Mouse (Mus musculus): ENCODE measurements around the gene Sesn3. TPM values are rescaled to one million over a fixed set of nuclear protein-coding genes. Genes with fewer than 3 reads are reported as not detected.
A peak's percentile ranks its signal among the peaks of the same experiment; 100 is the strongest.
"Not testable (repeated sequence)": the region's sequence is repeated elsewhere in the genome, so short reads cannot be mapped to it uniquely, and the experiment has no call there.

Sesn3 gene
- total RNA-seq, 4 experiments from 2014 or later, result 118 to 153 (median 137) TPM

DNA sequence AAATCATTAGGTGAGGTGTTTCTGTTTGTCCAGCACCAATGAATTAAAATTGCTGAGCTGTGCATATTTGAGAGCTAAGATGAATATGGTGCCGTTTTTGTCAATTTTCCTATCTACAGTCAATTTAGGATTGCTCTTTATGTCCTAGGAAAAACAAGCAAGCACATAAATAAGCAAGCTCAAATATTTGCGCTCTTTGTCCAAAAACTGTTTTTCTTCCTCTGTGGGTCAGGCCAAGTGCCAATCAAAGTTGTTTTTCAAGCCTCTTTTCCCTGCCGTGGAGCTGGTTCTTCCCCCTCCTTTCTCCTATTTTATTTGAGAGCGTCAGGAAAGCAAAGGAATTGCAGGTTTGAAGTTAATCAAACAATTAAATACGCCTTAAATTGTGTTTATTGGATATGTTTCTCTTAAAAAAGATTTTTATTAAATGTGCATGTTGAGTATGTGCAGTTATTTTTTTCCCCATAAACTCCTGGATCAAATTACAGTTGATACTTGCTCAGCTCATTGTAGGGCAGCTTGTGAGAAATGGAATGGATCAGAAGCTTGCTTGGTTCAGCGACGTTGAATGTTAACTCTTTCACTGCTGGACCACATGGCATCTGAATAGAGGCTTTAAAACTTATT is 2.6 kb downstream of the Sesn3 start:
- DNase-seq (ENCODE audit: low spot score in 2 of 2), result no peak

- DNase-seq (ENCODE audit: low spot score in 2 of 2), result no peak
These were observed 5.8 kb downstream of the Sesn3 start for GRCm38 (mm10) chr9:14280696-14281095.

- DNase-seq (ENCODE audit: low spot score in 2 of 2), result no peak
These were observed 10.2 kb downstream of the Sesn3 start for GRCm38 (mm10) chr9:14285036-14285435.

GRCm38 (mm10) chr9:14287234-14287633 is 12.4 kb downstream of the Sesn3 start:
- no peak for DNase-seq (ENCODE audit: low spot score in 2 of 2)

- DNase-seq (ENCODE audit: low spot score in 2 of 2), result no peak
These were observed 13.6 kb downstream of the Sesn3 start for GRCm38 (mm10) chr9:14288500-14288899.

DNA sequence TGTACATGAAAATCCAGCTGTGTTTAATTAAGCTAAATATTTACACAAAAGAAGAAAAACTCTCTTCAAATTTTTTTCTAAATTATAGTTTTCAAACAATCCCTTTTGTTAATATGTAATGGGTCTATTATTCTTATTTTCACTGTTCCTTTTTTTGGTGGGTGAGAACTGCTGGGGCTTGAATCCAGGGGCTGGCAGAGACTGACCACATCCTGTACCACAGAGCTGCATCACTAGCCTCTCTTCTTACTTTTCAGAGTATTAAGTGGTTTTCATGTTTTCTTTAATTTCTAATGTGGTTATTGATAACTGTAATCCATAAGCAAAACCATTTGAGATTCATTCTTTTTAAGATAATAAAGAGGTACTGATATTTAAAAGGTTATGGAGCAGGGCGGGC is 19.0 kb downstream of the Sesn3 start:
- no peak for DNase-seq (ENCODE audit: low spot score in 2 of 2)

DNA sequence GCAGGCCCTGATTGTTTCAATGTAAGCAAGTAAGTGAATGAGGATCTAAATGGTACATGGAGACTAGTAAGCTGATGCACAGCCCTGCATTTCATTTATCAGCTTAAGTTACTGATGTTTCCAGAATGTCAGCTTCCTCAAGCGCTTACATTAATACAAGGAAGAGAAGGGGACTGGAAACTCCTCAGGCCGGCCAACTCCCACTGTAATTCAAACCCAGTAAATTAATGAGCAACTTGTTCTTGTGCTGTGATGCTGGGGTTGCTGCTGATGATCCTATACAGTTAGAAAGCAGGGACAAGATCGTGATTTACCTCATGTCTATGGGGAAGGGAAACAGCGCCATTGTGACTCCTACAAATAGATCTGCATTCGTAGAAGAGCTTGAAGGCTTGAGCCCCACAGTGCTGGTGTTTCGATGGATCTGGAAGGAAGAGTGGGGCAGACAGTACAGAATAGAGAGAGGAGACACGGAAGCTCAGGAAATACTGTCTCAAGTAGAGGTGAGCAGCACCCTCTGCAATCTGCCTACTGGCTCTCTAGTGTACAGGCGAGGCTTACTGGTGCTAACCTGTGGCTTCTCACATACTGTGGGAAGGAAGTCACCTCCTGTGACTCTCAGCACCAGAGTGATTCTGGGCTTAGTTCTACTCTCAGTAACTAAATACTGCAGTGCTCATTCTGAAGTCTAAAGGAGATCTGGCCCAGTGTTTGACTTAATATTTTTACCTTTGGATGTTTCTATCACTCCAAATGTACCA is 21.0 kb downstream of the Sesn3 start:
- no peak for DNase-seq (ENCODE audit: low spot score in 2 of 2)

DNA sequence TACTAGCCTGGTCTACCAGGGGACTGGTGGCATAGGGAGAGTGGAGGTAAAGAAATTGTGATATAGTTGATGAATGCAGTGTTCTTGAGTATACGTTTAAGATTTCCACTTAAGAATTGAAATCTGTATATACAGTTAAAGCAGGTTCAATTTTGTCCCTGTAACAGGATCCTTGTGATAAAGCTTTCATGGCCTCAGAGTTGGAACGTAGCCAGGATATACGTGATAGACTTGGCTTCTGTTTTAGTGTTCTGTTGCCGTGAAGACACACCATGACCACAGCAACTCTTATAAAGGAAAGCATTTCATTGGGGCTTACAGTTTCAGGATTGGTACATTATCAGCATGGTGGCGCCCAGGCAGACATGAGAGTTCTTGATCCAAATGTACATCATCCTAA is 22.3 kb downstream of the Sesn3 start:
- DNase-seq (ENCODE audit: low spot score in 2 of 2), result no peak

DNA sequence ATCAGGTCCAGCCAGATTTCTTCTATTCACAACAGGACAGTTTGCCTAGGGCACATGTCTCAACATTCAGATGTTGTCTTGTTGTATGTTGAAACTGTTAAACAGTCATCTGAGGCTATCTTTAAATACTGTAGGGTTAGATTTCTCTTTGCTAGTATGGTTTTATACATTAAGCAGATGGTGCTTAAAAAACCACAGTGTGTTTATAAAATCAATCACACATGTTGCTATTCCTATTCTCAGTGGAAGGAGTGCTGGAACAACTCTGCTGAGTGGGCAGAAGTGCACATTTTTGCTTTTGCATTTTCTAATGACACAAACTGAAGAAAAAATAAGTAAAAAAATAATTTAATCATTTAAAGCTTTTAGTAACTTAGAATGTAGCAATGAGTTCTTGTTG is 25.0 kb downstream of the Sesn3 start:
- DNase-seq (ENCODE audit: low spot score in 2 of 2), result no peak

DNA sequence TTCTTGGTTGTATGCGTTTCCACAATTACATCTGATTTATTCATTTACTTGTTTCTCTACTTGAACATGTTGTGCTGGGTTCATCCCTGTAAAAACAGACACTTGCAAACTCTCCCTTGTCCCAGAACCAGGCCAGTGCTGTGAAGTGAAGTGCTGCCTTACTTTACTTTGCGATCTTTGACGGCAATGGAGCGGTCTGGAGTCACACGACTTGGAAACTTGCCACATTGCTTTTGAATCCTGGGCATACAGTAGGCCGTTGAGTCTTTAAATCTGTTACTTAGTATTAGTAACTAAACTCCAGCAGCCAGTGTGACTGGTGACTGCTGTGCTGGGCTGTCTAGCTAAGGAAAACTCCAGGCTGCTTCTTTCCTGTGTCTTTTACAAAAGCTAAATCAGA is 25.9 kb downstream of the Sesn3 start:
- DNase-seq (ENCODE audit: low spot score in 2 of 2), result no peak

- DNase-seq (ENCODE audit: low spot score in 2 of 2), result no peak
These were observed 29.5 kb downstream of the Sesn3 start for GRCm38 (mm10) chr9:14304262-14304968.

- DNase-seq (ENCODE audit: low spot score in 2 of 2), result no peak
These were observed 32.5 kb downstream of the Sesn3 start for GRCm38 (mm10) chr9:14307341-14307740.

DNA sequence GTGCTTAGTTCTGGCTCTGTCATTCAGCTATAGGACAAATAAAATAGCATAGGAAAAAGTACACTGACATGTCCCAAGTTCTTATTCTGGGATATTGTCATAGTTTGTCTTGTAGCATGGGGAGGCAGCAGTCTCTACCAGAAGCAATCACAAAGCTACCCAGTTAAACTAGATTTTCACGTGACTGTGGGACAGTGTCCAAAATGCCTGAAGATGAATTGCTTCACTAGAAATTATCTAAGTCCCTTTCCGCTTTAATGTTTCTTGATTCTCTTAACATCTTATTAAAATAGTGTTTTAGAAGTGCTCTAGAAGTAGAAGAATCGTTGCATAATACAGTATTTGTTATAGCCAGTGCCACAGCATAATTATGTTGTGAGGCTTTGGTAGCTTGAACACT is 39.1 kb downstream of the Sesn3 start:
- no peak for DNase-seq (ENCODE audit: low spot score in 2 of 2)

- DNase-seq (ENCODE audit: low spot score in 2 of 2), result no peak
These were observed 39.6 kb downstream of the Sesn3 start for GRCm38 (mm10) chr9:14314477-14314876.

- DNase-seq (ENCODE audit: low spot score in 2 of 2), result no peak
These were observed 41.8 kb downstream of the Sesn3 start for GRCm38 (mm10) chr9:14316618-14317017.

DNA sequence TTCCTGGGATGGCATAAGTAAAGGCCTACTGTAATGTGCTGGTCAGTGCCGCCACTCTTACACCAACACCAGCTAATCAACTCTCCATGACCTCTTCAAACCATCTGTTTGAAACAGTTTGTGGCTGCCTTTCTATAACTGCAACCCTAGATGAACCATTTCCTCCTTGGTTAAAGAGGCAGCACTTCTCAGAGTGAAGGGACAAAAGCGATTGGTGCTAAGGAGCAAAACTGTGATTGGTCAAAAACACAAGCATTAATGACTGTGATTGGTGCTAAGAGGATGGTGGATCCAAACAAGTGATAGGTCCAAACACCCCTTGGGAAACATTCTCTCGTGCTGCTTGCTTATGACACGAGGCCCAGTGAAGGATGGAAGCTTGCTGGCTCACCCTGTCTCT is 61.0 kb downstream of the Sesn3 start:
- DNase-seq (ENCODE audit: low spot score in 2 of 2), result no peak

- peak in 1 of 2 experiments; percentile 36 for DNase-seq (ENCODE audit: low spot score in 2 of 2)
These were observed 62.0 kb downstream of the Sesn3 start for GRCm38 (mm10) chr9:14336901-14337300.

DNA sequence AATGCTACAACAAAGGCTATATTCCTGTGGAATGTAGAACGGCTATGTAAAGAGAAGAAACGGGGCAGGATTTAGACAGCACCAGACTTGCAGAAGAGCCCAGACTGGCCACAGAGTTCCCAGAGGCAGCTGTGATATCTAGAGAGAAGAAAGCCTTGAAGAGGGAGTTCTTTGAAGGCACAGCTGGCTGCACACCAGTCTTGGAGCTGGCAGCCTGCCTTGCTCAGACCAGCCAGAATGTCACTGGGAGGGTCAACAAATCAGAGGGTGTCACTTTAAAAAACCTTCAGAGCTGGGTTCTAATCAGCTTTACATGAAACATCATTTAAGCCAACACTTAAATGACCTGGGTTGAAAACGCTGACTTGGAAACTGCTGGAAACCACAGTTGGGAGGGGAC is 63.8 kb downstream of the Sesn3 start:
- DNase-seq (ENCODE audit: low spot score in 2 of 2), result no peak

DNA sequence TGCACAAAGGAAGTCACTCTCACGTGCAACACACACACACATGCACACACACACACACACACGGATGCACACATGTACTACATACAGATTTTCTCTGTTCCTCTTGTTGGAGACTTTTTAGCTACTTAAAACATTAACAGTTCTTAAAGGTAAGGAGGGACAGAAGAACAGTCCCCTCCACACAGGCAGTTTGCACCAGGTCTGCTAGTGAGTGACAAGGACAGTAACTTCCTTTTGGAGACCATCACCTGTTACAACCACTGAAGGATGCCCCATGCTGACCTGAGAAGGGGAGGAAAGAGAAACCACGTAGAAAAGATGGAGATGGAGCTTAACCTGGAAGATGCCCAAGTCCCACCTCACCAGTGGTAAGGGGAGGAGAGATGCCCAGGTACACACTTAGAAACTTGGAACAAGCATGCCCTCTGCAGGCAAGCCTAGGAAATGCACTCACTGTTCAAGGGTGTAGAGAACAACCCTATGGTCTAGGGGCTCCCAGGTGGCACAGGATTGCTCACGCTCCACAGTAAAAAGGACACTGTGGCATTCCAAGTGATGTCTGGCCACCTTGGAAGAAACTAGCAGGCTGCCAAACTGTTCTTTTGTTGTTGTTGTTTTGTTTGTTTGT is 67.3 kb downstream of the Sesn3 start:
- peak; percentile 43 to 72 for DNase-seq (ENCODE audit: low spot score in 2 of 2)

GRCm38 (mm10) chr9:14345866-14346265 is 71.0 kb downstream of the Sesn3 start:
- DNase-seq (ENCODE audit: low spot score in 2 of 2), result not testable (repeated sequence)

DNA sequence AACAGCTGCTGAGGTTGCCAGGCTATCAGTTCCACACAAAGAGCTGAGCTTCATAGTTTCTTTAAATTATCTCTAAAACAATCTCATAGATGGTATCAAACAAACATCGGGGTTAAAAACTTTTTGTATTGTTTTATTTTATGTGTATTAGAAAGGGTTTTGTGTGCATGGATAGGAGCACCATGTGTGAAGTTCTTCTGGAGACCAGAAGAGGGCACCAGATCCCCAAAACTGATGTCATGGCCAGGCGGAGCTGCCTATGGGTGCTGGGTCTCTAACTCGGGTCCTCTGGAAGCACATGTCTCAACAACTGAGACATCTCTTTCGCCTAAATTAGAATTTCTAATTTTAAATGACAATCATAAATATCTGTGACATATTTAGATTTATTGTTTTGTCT is 73.5 kb downstream of the Sesn3 start:
- no peak for DNase-seq (ENCODE audit: low spot score in 2 of 2)

DNA sequence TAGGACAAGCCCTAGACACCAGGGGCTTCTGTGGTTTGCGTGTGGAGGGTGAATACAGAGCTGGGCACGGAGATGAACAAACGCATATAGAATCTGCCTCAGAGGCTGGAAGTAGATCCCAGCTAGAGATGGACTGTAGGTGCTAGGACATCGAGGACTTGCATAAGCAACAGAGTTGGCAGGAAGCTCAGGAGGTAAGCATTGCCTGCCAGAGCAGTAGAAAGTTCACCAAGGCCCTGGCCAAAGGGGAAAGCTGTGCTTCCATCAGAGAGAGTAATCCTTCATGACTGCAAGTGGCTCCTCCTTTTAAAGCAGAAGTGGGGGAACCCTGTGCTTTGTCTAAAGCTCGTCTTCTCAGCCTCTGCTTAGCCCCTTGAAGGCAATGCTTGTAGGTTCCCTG is 74.5 kb downstream of the Sesn3 start:
- no peak for DNase-seq (ENCODE audit: low spot score in 2 of 2)

Measured in left cerebral cortex, adult 8-10 months (tissue).